16 mouse cellular contexts compared by ENCODE assay signal in genomic region chr16:89660071-89660470, GRCm38 (mm10).
DNase-seq lines count a peak whose midpoint lies in the region.
"Had no signal": no experiment of that assay in that cellular context is flagged by ENCODE, and none has a peak within 500 bp of the region (broad histone marks: within the 10 kb centered on the region; RNA-seq: fewer than 3 reads in every experiment).

No protein-coding gene starts in this region.

- peak; percentile 52 for DNase-seq in heart, adult 11 months
- DNase-seq in heart, postnatal 10 days = no peak
- DNase-seq in ES-CJ7 (ENCODE audit: low read depth, low spot score) (peak; percentile 12), R1 (ENCODE audit: low read depth, low spot score) (peak; percentile 61)
- no peak for DNase-seq in ovary, postnatal 14 days (ENCODE audit: low spot score)
- no peak for DNase-seq in kidney, postnatal 4 days
- DNase-seq: adrenal gland, adult 8-10 months; adrenal gland, postnatal 14 days; adrenal gland, postnatal 36 days; B cell, adult 2 months; cerebellum, adult 11-12 months; cerebellum, adult 2 months; cerebellum, adult 9-10 months; cerebellum, postnatal 10 days; cerebellum, postnatal 25 days; forebrain, postnatal 0 days had no signal

- intact Hi-C loops in heart, postnatal 10 days (cut with DNase I) = no loop called here

Comparison
In these comparisons a context has a peak if more than half of its experiments do, and no peak if none do; other contexts are left out.
1. DNase-seq: peak in heart, adult 11 months (single experiment), ES-CJ7 (single experiment) and R1 (single experiment); none in heart, postnatal 10 days (0 of 2), ovary, postnatal 14 days (single experiment) and kidney, postnatal 4 days (0 of 2).